Mouse (Mus musculus): ENCODE results near the gene Nrxn2. TPM values are rescaled to one million over a fixed set of nuclear protein-coding genes. Genes with fewer than 3 reads are reported as not detected.

The Nrxn2 gene
- polyA plus RNA-seq, 1 experiment = 393 TPM

GRCm38 (mm10) chr19:6485059-6485630, 66.6 kb downstream of the Nrxn2 start:
- no peak for DNase-seq (ENCODE audit: extremely low spot score in 1 of 2, low spot score in 1 of 2)

GRCm38 (mm10) chr19:6489030-6489429, 70.5 kb downstream of the Nrxn2 start:
- DNase-seq (ENCODE audit: extremely low spot score in 1 of 2, low spot score in 1 of 2) = peak; percentile 70 to 96

GRCm38 (mm10) chr19:6491538-6491937, 73.0 kb downstream of the Nrxn2 start:
- no peak for DNase-seq (ENCODE audit: extremely low spot score in 1 of 2, low spot score in 1 of 2)

GRCm38 (mm10) chr19:6492124-6492523, 73.6 kb downstream of the Nrxn2 start:
- peak; percentile 59 to 85 for DNase-seq (ENCODE audit: extremely low spot score in 1 of 2, low spot score in 1 of 2)

- DNase-seq (ENCODE audit: extremely low spot score in 1 of 2, low spot score in 1 of 2) = no peak
Measured at GRCm38 (mm10) chr19:6493219-6493618, 74.7 kb downstream of the Nrxn2 start.

- no peak for DNase-seq (ENCODE audit: extremely low spot score in 1 of 2, low spot score in 1 of 2)
Measured at GRCm38 (mm10) chr19:6494032-6494431, 75.5 kb downstream of the Nrxn2 start.

GRCm38 (mm10) chr19:6494504-6495170, 76.1 kb downstream of the Nrxn2 start:
- no peak for DNase-seq (ENCODE audit: extremely low spot score in 1 of 2, low spot score in 1 of 2)

- no peak for DNase-seq (ENCODE audit: extremely low spot score in 1 of 2, low spot score in 1 of 2)
Measured at GRCm38 (mm10) chr19:6495714-6496113, 77.2 kb downstream of the Nrxn2 start.

- DNase-seq (ENCODE audit: extremely low spot score in 1 of 2, low spot score in 1 of 2) = no peak
Measured at GRCm38 (mm10) chr19:6496462-6497149, 78.1 kb downstream of the Nrxn2 start.

GRCm38 (mm10) chr19:6497150-6497801, 78.7 kb downstream of the Nrxn2 start:
- DNase-seq (ENCODE audit: extremely low spot score in 1 of 2, low spot score in 1 of 2) = peak in 1 of 2 experiments; percentile 74

GRCm38 (mm10) chr19:6497803-6498202, 79.3 kb downstream of the Nrxn2 start:
- no peak for DNase-seq (ENCODE audit: extremely low spot score in 1 of 2, low spot score in 1 of 2)

- no peak for DNase-seq (ENCODE audit: extremely low spot score in 1 of 2, low spot score in 1 of 2)
Measured at GRCm38 (mm10) chr19:6498350-6499131, 80.0 kb downstream of the Nrxn2 start.

GRCm38 (mm10) chr19:6499860-6500635, 81.5 kb downstream of the Nrxn2 start:
- no peak for DNase-seq (ENCODE audit: extremely low spot score in 1 of 2, low spot score in 1 of 2)

GRCm38 (mm10) chr19:6500636-6501025, 82.1 kb downstream of the Nrxn2 start:
- no peak for DNase-seq (ENCODE audit: extremely low spot score in 1 of 2, low spot score in 1 of 2)

- peak in 1 of 2 experiments; percentile 89 for DNase-seq (ENCODE audit: extremely low spot score in 1 of 2, low spot score in 1 of 2)
Measured at GRCm38 (mm10) chr19:6502035-6502541, 83.6 kb downstream of the Nrxn2 start.

GRCm38 (mm10) chr19:6502543-6503319, 84.2 kb downstream of the Nrxn2 start:
- peak in 1 of 2 experiments; percentile 81 for DNase-seq (ENCODE audit: extremely low spot score in 1 of 2, low spot score in 1 of 2)

- DNase-seq (ENCODE audit: extremely low spot score in 1 of 2, low spot score in 1 of 2) = peak in 1 of 2 experiments; percentile 79
Measured at GRCm38 (mm10) chr19:6503926-6504655, 85.6 kb downstream of the Nrxn2 start.

GRCm38 (mm10) chr19:6504656-6505045, 86.1 kb downstream of the Nrxn2 start:
- no peak for DNase-seq (ENCODE audit: extremely low spot score in 1 of 2, low spot score in 1 of 2)
